Mouse (Mus musculus): ENCODE data around the gene Gm19426. TPM values are rescaled to one million over a fixed set of nuclear protein-coding genes. Genes with fewer than 3 reads are reported as not detected.
"Not testable (repeated sequence)": the region's sequence is repeated elsewhere in the genome, so short reads cannot be mapped to it uniquely, and the experiment has no call there.

The Gm19426 gene
- polyA plus RNA-seq, 1 experiment from 2014 or later, result 5.9 TPM

DNA sequence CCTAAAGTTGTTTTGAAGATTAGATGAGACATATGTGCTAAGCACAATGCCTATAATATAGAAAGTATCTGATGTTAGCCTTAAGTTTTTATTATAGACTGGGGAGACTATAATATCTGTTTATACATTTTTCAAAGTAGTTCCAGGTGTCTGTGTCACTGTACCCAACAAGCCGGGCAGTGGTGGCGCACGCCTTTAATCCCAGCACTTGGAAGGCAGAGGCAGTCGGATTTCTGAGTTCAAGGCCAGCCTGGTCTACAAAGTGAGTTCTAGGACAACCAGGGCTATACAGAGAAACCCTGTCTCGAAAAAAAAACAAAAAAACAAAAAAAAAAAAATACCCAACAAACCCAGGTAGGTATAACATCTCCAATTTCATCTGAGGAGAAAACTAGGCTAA, 15.3 kb downstream of the Gm19426 start:
- not testable (repeated sequence) for H3K27ac ChIP-seq (replicated peaks; ENCODE audit: low read depth, low read length); H3K27me3 ChIP-seq (ENCODE audit: control insufficient read depth, insufficient read depth, low read length); H3K4me3 ChIP-seq (ENCODE audit: low read depth, low read length); H3K9ac ChIP-seq (replicated peaks; ENCODE audit: low read length); ATAC-seq (replicated peaks; ENCODE audit: insufficient number of reproducible peaks, low FRiP score, low TSS enrichment, low read depth); H3K9me3 ChIP-seq (replicated peaks; ENCODE audit: control insufficient read depth, low read length); H3K36me3 ChIP-seq (replicated peaks; ENCODE audit: control insufficient read depth, insufficient read depth, low read depth, low read length); H3K4me1 ChIP-seq (ENCODE audit: control insufficient read depth, insufficient read depth, low read length); DNase-seq (ENCODE audit: low spot score); H3K4me2 ChIP-seq (ENCODE audit: low read depth, low read length)
- WGBS, result 76% methylated on average over 5 of the region's 5 CpGs

DNA sequence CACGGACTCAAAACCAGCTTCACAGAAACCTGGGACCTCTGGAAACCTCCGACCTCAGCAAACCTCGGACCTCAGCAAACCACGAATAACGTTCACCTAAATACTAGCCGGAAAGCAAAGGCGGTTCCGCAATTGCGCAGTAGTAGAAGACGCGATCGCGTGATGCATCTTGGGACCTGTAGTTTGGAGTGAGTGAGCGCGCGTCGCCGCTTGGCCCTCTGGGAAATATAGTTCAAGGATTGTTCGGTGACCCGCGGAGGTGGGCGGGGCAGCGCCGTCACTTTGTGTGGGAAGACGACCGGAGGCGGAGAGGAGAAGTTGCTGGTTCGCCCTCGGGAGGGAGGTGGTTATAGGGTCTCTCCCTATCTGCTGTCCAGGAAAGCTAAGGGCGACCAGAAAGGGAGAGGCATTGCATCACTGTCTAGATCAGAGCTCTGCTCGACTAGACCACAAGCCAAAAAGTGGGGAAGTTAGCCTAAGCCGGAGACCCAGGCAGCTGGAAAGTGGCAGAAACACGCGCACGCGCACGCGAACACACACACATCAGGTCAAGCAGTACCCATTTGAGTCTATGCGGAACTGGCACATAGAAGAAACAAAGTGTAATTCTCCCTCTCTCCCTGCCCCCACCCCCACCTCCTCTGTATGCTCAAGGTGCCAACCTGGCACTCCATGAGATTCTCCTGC, 16.1 kb downstream of the Gm19426 start, which contains the start of gene Clp1:
Gene Clp1 (minus strand): TSS at position 179 of the 687 bp plus-strand sequence.
- Histone ChIP-seq H3K9me3 (replicated peaks; ENCODE audit: control insufficient read depth, low read length) (no peaks in the 10 kb centered on the region), H3K4me2 (ENCODE audit: low read depth, low read length) (peak within 1 kb of the TSS; percentile 76), H3K36me3 (replicated peaks; ENCODE audit: control insufficient read depth, insufficient read depth, low read depth, low read length) (peaks cover 4% of the 10 kb centered on the region), H3K4me3 (ENCODE audit: low read depth, low read length) (peak within 1 kb of the TSS; percentile 58), H3K4me1 (ENCODE audit: control insufficient read depth, insufficient read depth, low read length) (no peaks in the 10 kb centered on the region), H3K9ac (replicated peaks; ENCODE audit: low read length) (peak within 1 kb of the TSS; percentile 62), H3K27ac (replicated peaks; ENCODE audit: low read depth, low read length) (no peak within 1 kb of the TSS), H3K27me3 (ENCODE audit: control insufficient read depth, insufficient read depth, low read length) (no peaks in the 10 kb centered on the region)
- WGBS, result under 1% methylated on average over 39 of the region's 39 CpGs
- DNase-seq (ENCODE audit: low spot score) (peak; percentile 99), ATAC-seq (replicated peaks; ENCODE audit: insufficient number of reproducible peaks, low FRiP score, low TSS enrichment, low read depth) (peak; percentile 94)

DNA sequence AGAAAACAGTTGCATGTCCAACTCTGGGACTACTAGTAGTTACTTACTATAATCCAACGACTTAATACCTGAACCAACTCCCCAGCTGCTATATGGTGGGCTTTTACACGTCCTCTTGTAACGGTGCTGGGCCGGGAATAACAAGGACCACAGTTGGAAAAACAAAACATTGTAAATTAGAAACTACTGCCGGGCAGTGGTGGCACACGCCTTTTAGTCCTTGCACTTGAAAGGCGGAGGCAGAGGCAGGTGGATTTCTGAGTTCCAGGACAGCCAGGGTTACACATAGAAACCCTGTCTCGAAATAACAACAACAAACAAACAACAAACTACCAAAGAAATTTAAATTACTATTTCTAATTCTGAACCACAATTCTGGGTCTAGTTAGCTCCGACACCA, 16.7 kb downstream of the Gm19426 start:
- Histone ChIP-seq H3K36me3 (replicated peaks; ENCODE audit: control insufficient read depth, insufficient read depth, low read depth, low read length) (peaks cover 4% of the 10 kb centered on the region), H3K4me1 (ENCODE audit: control insufficient read depth, insufficient read depth, low read length) (no peaks in the 10 kb centered on the region)

DNA sequence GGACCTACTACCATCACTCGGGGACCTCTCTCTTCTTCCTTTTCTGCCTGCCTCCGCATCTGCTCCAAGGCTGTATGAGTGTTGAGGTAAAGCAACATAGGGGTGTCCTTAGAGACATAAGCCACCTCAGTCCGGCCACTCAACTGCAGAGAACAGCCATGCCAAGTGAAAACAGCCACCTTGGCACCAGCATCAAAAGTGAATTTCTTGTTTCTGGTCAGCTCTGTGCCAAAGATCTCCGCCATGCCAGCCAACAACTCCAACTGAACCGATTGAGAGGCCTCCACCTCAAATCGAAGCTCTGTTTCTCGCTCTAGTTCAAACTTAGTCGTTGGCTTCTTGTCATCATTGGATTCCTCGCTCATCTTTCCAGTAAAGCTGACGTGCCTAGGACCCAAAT, 17.7 kb downstream of the Gm19426 start:
- 95% methylated on average over 10 of the region's 10 CpGs for WGBS
- no peak for DNase-seq (ENCODE audit: low spot score)
- H3K4me1 ChIP-seq (ENCODE audit: control insufficient read depth, insufficient read depth, low read length), result no peaks in the 10 kb centered on the region
- no peaks in the 10 kb centered on the region for H3K27me3 ChIP-seq (ENCODE audit: control insufficient read depth, insufficient read depth, low read length)
- peaks cover 4% of the 10 kb centered on the region for H3K36me3 ChIP-seq (replicated peaks; ENCODE audit: control insufficient read depth, insufficient read depth, low read depth, low read length)
- no peak overlapping the region for H3K9ac ChIP-seq (replicated peaks; ENCODE audit: low read length)
- no peak overlapping the region; the same call in 1 of the 2 replicates for H3K4me3 ChIP-seq (ENCODE audit: low read depth, low read length)
- no peak overlapping the region for H3K27ac ChIP-seq (replicated peaks; ENCODE audit: low read depth, low read length)
- no peak overlapping the region for H3K4me2 ChIP-seq (ENCODE audit: low read depth, low read length)
- no peak for ATAC-seq (replicated peaks; ENCODE audit: insufficient number of reproducible peaks, low FRiP score, low TSS enrichment, low read depth)
- H3K9me3 ChIP-seq (replicated peaks; ENCODE audit: control insufficient read depth, low read length), result no peaks in the 10 kb centered on the region

More for the DNA sequence above, 16.7 kb downstream of the Gm19426 start:
- 4% methylated on average over 9 of the region's 9 CpGs for WGBS
- DNase-seq (ENCODE audit: low spot score), result no peak
- H3K27ac ChIP-seq (replicated peaks; ENCODE audit: low read depth, low read length), result no peak overlapping the region
- 0 out of 2 replicates have a peak, but pooled peaks have one; percentile 7 for ATAC-seq (replicated peaks; ENCODE audit: insufficient number of reproducible peaks, low FRiP score, low TSS enrichment, low read depth)
- H3K27me3 ChIP-seq (ENCODE audit: control insufficient read depth, insufficient read depth, low read length), result no peaks in the 10 kb centered on the region
- H3K4me2 ChIP-seq (ENCODE audit: low read depth, low read length), result peak overlapping the region; percentile 76
- H3K9me3 ChIP-seq (replicated peaks; ENCODE audit: control insufficient read depth, low read length), result no peaks in the 10 kb centered on the region
- peak overlapping the region; percentile 62 for H3K9ac ChIP-seq (replicated peaks; ENCODE audit: low read length)
- H3K4me3 ChIP-seq (ENCODE audit: low read depth, low read length), result peak overlapping the region; percentile 58

DNA sequence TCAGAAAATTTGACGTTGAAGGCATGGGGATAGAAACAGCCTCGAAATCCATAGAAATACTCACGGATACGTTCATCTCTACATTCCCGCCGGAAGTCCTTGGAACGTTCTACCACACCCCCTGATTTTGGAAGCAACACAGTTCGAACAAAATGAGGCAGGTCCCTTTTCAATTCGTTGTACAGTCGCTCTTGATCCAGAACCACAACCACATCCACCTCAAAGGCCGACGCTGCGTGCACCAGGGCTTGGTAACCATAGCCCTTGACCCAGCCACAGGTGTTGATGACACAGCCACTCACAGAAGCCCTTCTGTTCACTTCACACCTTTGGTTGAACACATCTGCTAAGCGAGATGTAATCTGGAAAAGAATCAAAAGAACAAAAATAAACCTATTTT, 19.6 kb downstream of the Gm19426 start:
- Histone ChIP-seq H3K4me1 (ENCODE audit: control insufficient read depth, insufficient read depth, low read length) (no peaks in the 10 kb centered on the region), H3K27ac (replicated peaks; ENCODE audit: low read depth, low read length) (no peak overlapping the region), H3K36me3 (replicated peaks; ENCODE audit: control insufficient read depth, insufficient read depth, low read depth, low read length) (peaks cover 4% of the 10 kb centered on the region), H3K9me3 (replicated peaks; ENCODE audit: control insufficient read depth, low read length) (no peaks in the 10 kb centered on the region), H3K4me3 (ENCODE audit: low read depth, low read length) (no peak overlapping the region), H3K4me2 (ENCODE audit: low read depth, low read length) (no peak overlapping the region), H3K9ac (replicated peaks; ENCODE audit: low read length) (no peak overlapping the region), H3K27me3 (ENCODE audit: control insufficient read depth, insufficient read depth, low read length) (no peaks in the 10 kb centered on the region)
- DNase-seq (ENCODE audit: low spot score), result no peak
- WGBS, result 95% methylated on average over 14 of the region's 14 CpGs
- ATAC-seq (replicated peaks; ENCODE audit: insufficient number of reproducible peaks, low FRiP score, low TSS enrichment, low read depth), result no peak

DNA sequence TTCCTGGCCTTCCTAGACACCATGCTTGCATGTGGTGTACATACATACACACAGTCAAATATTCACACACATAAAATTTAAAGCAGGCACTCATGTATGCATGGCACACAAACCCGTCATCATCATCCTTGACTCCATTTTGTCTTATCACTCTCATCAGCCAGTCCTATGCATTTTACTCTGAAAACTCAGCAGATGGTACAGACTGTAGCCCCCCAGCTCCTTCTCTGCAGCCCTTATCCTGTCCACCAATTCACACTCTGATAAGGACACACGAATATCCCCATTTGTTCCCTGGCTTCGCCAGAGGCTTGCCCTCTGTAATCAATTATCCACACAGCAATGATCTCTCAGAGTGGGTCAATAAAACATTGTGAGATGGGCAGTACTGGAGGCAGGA, 22.3 kb downstream of the Gm19426 start:
- WGBS, result 77% methylated on average over 3 of the region's 3 CpGs
- Histone ChIP-seq H3K4me2 (ENCODE audit: low read depth, low read length) (no peak overlapping the region), H3K4me1 (ENCODE audit: control insufficient read depth, insufficient read depth, low read length) (no peaks in the 10 kb centered on the region), H3K27ac (replicated peaks; ENCODE audit: low read depth, low read length) (no peak overlapping the region), H3K9ac (replicated peaks; ENCODE audit: low read length) (no peak overlapping the region), H3K9me3 (replicated peaks; ENCODE audit: control insufficient read depth, low read length) (no peaks in the 10 kb centered on the region), H3K36me3 (replicated peaks; ENCODE audit: control insufficient read depth, insufficient read depth, low read depth, low read length) (peaks cover 4% of the 10 kb centered on the region), H3K27me3 (ENCODE audit: control insufficient read depth, insufficient read depth, low read length) (no peaks in the 10 kb centered on the region), H3K4me3 (ENCODE audit: low read depth, low read length) (no peak overlapping the region)
- ATAC-seq (replicated peaks; ENCODE audit: insufficient number of reproducible peaks, low FRiP score, low TSS enrichment, low read depth) (no peak), DNase-seq (ENCODE audit: low spot score) (no peak)

DNA sequence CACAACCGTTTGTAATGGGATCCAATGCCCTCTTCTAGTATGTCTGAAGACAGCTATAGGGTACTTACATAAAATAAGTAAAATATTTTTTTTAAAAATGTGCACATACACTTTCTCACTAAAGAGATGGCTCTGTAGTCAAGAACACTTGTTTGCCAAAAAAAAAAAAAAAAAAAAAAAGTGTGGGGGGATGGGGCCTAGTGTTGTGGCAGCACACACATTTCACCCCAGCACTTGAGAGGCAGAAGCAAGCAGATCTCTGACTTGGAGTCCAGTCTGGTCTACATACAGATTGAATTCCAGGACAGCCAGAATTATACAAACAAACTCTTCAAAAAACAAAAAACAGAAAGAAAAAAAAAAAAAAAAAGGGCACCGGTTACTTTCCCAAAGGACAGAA, 22.7 kb downstream of the Gm19426 start:
- no peak for ATAC-seq (replicated peaks; ENCODE audit: insufficient number of reproducible peaks, low FRiP score, low TSS enrichment, low read depth)
- Histone ChIP-seq H3K9me3 (replicated peaks; ENCODE audit: control insufficient read depth, low read length) (no peaks in the 10 kb centered on the region), H3K27me3 (ENCODE audit: control insufficient read depth, insufficient read depth, low read length) (no peaks in the 10 kb centered on the region), H3K4me3 (ENCODE audit: low read depth, low read length) (no peak overlapping the region), H3K36me3 (replicated peaks; ENCODE audit: control insufficient read depth, insufficient read depth, low read depth, low read length) (peaks cover 4% of the 10 kb centered on the region), H3K4me2 (ENCODE audit: low read depth, low read length) (no peak overlapping the region), H3K27ac (replicated peaks; ENCODE audit: low read depth, low read length) (no peak overlapping the region), H3K9ac (replicated peaks; ENCODE audit: low read length) (no peak overlapping the region), H3K4me1 (ENCODE audit: control insufficient read depth, insufficient read depth, low read length) (no peaks in the 10 kb centered on the region)
- 100% methylated on average over 2 of the region's 2 CpGs for WGBS
- no peak for DNase-seq (ENCODE audit: low spot score)

DNA sequence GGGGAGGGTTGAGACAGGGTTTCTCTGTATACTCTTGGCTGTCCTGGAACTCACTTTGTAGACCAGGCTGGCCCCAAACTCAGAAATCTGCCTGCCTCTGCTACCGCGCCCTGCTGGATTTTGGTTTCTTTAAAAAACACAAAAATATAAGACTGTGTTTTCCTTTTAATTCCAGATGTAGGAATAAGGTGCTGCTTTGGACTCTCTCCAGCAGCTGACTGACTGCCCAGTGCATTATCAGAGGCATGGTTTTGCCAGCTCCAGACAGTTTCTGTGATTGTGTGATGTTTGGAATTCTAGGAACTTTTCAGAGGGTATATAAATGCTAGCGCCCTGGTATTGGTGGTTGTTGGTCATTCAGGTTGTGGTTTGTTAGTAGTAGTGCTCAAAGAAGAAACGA, 26.1 kb downstream of the Gm19426 start:
- WGBS, result 92% methylated on average over 4 of the region's 4 CpGs

More for the DNA sequence above, 26.1 kb downstream of the Gm19426 start:
- H3K9me3 ChIP-seq (replicated peaks; ENCODE audit: control insufficient read depth, low read length), result no peaks in the 10 kb centered on the region
- H3K27me3 ChIP-seq (ENCODE audit: control insufficient read depth, insufficient read depth, low read length), result no peaks in the 10 kb centered on the region
- no peaks in the 10 kb centered on the region for H3K4me1 ChIP-seq (ENCODE audit: control insufficient read depth, insufficient read depth, low read length)
- no peak overlapping the region for H3K4me2 ChIP-seq (ENCODE audit: low read depth, low read length)
- H3K4me3 ChIP-seq (ENCODE audit: low read depth, low read length), result no peak overlapping the region
- ATAC-seq (replicated peaks; ENCODE audit: insufficient number of reproducible peaks, low FRiP score, low TSS enrichment, low read depth), result no peak
- no peaks in the 10 kb centered on the region for H3K36me3 ChIP-seq (replicated peaks; ENCODE audit: control insufficient read depth, insufficient read depth, low read depth, low read length)
- H3K27ac ChIP-seq (replicated peaks; ENCODE audit: low read depth, low read length), result no peak overlapping the region
- DNase-seq (ENCODE audit: low spot score), result no peak
- no peak overlapping the region for H3K9ac ChIP-seq (replicated peaks; ENCODE audit: low read length)
